Mouse (Mus musculus) adrenal gland (tissue): ENCODE data around the gene Reps1.

Source experiments
- intact Hi-C: fragments of 180-260 bp; cut with DNase I; formaldehyde crosslinking; loops from one replicate; pipeline ENCODE4 v1.15.1; 2025
- long read RNA-seq, 2 experiments: library from polyadenylated mRNA; unstranded; transcript quantifications; one replicate each; pipeline ENCODE4 v2.0.0; 2020; ENCODE audit warnings: borderline replicate concordance in 1 of 2; ENCODE audit not compliant: insufficient replicate concordance in 1 of 2

Gene Reps1
- long read RNA-seq, experiment 1, partial matches to known transcripts: 2 of 3 reads
- long read RNA-seq, experiment 1, other reads (novel, unspliced or antisense): 1 of 3 reads
- long read RNA-seq, experiment 2, partial matches to known transcripts: 2 of 3 reads
- long read RNA-seq, experiment 2, other reads (novel, unspliced or antisense): 1 of 3 reads

DNA sequence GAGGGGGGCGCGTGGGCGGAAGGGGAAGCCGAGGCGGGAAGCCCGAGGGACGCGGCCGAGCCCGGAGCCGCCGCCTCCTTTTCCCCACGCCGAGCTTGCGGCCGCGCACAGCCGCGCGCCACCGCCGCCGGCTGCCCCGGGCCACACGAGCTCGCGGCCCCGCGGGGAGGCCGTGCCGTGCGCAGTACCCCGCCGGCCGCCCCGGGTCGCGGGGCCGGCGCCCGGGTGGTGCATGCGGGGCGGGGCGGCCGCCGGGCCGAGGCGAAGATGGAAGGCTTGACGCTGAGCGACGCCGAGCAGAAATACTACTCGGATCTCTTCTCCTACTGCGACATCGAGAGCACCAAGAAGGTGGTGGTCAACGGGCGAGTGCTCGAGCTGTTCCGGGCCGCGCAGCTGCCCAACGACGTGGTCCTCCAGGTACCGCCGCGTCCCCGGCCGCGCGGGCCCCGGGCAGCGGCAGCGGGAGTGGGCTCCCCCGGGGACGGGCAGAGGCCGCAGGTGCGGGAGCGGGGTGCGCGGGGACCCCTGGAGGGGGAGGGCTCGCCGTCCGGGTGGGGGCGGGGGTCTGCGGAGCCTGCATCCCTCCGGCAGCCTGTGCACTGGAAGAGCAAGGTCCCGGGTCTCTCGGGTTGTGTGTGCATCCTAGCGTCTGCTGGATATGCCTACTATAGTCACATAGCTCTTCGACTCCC is at the start of gene Reps1:
Reps1 (plus strand) TSS at position 166 of the 695 bp plus-strand sequence.
- intact Hi-C loops: loop anchor here (2.0 kb wide), 1 partner anchor 141 kb away; no protein-coding TSS in a partner anchor

DNA sequence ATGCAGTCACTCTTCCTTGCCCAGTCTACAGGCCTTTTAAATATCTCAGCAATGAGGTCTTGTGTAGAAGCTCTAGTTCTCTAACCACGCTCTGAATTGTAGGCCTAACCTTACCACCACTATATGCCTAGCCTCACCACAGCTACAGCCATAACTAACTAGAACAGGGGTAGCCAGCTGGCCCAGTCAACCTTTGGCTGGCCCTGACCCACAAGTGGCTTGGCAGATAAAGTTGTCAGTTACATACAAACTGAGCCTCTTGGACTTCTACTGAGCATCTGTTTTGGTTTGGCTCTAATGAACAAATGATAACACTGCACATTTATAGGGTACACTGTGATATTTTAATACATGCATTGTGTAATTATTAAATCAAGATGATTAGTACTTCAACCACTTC is 48.9 kb upstream of the Reps1 start:
- intact Hi-C loops: no loop called here

DNA sequence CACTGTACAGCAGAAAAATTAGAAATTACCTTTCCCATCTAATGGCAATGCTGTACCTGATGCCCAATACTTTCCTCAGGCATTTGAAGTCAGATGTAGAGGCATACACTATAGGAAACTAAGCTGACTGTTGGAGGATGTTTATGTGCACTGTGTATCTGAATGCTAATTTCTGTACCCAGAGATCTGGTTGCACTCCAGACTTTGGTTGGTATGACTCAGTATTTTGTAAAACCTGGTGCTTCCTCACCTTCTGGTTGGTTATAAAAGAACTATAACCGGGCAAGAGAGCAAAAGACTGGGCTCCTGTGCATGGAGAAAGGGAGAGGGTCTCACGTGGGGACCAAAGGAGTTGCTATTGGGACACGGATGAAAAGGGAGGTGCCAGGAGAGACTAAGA is 48.4 kb upstream of the Reps1 start:
- intact Hi-C loops: no loop called here

DNA sequence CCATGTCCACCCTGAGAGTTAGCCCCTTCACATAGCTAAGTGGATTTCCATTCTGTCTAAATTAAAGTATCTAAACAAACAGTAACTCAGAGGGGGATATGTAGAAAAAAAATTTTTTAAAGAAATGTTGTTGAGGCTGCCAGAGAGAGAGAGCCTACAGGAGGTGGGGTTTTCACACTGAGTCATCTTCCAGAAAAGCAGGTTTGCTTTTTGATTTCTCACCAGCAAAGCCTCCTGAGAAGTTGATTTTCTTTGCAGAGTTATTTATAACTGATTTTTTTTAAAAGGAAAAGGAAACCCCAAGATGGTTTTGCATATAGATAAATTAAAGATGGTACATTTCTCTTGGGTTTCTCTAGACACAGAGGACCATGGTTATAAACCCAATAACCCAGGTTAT is 47.5 kb upstream of the Reps1 start:
- intact Hi-C loops: no loop called here

DNA sequence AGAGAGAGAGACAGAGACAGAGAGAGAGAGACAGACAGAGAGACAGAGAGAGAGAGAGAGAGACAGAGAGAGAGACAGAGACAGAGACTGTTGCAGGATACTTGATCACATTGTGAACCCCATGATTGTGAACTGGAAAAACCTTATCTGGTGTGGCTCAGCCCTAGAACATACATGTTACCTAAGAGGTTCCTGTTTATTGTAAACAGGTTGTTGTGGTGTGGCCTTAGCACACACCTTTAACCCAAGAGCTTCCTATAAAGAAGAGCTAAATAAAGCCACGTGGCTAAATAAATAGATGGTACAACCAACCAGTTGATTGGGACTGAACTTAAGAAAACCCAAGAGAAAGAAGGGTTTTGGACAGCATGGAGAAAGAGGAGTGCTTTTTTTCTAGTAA is 45.9 kb upstream of the Reps1 start:
- intact Hi-C loops: no loop called here

DNA sequence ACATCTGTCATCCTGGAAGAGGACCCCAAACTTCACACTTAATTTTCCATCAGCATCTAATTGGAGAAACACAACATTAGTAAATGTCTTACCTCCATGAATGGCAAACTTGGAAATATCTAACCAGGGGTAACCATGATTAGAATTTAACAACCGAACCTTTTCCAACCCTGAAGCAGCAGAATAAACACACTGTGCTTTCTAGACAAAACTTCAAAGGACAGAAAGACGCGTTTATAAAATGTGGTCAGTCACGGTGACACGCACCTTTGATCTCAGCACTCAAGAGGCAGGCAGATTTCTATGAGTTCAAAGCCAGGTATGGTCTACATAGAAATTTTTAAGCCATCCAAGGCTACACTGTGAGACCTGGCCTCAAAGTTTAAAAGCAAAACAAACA is 43.9 kb upstream of the Reps1 start:
- intact Hi-C loops: no loop called here

DNA sequence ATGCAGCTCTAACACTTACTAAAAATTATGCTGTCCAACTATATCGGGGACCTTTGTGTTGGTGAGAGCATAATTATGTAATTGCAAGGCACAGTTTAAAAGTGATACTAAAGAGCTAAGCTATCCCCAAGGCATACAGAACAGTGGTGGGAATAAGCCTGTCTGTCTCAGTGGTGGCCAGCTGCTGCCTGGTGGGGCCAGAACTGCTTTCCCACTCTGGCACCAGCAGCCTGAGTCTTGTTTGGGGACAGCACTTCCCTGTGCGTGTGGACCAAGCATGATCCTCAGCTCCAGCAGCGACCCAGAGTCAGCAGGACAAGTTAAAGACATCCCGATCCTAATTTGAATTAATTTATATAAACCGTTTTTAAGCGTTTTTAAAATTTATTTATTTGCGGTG is 35.2 kb upstream of the Reps1 start:
- intact Hi-C loops: no loop called here

DNA sequence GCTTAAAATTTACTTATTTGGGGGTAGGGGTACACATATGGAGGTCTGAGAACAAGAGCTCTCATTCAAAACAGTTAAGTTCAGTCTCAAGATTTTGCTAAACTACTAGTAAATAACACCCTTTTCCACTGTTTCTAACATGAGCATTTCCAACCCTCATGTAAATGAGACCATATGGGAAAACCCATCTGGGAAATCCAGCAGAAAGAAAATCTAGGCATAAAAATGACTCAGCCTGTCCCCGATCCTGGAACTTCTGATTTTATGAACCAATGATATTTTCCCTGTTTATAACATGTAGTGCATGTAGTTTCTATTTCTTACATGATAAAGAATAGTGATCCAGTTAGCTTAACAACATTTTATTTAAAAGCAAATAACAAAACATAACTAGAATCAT is 34.8 kb upstream of the Reps1 start:
- intact Hi-C loops: no loop called here

DNA sequence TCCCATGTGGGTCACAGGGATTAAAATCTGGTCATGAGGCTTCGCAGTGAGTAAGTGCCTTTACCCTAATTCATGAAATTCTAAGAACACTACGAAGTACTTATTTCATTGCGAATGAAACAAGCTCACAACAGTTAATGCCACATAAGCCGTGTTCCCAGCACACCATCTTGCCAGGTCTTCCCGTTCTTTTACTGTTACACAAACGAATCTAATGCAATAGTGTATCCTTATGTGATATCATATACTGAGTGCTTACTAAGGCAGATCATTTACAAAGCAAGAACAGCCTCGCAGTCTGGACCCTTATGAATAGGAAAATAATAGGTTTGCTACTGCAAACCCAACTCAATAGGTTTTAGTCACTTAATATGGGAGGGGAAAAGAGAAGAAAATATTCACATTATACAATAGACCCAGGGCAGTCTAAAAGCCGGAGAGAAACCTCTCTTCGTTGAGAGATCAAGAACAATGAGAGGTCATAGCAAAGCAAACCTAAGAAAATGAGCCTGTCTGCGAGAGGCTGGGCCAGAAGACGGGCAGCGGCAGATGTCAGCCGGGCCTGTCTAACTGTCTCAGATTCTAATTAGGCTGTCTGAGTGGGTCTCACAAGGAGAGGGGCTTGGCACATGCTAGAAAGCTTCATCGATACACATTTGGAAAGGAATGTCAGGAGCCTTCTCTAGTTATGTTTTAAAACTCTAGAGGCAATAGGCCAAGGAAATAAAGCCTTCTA is 33.9 kb upstream of the Reps1 start:
- intact Hi-C loops: no loop called here

DNA sequence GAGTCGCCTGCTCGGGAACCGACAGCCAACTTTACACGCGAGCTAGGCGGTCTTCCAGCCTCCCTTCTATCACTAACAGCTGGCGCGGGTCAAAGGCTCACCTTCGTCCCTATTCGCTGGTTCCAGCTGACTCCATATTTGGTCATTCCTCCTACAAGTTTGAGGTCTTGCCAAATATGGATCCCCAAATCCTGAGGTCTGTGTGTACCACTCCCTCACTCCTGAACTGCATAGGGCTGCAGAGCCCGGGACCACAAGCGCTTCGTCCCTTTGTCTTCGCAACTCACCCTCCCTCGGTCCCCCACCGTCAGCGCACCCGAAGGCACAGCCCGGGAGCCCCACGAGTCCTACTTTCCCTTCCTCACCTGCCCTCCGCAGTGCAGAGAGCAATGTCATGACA is 33.3 kb upstream of the Reps1 start:
- intact Hi-C loops: no loop called here

DNA sequence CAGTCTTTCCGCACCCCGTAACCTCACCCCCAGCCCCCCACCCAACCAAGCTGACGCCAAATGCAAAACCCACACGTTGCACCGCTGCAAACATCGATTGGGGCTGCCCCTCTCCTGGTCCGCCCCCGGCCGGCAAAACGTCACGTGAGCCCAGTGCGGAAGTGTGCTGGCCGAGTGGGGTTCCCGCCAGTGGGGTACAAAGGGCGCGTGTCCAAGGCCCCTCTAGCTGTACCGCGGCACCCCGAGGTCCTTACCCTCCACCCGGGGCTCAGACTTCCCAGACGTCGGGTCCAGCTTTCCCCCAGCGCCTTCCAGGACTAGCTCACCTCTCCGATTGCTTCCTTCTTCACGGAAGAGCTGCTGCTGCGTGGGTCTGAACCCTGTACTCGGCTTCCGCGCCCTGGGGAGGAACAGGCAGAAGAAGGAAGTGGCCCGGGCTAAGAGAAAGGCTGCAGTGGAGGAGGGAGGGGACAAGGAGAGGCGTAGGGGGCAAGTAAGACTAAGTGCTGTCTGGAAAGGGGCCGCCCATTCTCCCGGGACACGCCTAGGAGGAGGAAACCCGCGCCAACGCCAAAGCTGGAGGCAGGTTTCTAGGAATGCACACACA is 32.8 kb upstream of the Reps1 start, which contains the start of gene Abracl:
Abracl (minus strand) TSS at position 548 of the 607 bp plus-strand sequence.
- intact Hi-C loops: no loop called here

DNA sequence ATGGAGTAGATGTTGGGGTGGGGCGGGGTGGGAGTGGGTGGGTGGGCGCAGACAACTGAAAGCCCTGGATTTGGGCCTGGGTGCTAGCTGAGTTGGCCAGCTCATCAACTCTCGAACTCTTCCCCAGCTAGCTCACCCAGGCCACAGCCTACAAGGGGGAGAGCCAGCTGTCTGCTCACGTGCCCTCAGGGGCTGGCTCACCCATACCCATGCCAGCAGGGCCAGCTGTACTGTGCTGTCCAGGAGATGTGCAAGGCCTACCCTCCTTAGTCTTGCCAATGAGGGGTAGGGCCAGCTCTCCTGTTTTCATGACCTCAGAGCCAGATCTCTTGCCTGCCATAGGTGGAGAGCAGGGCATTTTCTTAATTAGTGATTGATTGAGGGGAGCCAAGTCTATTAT is 21.3 kb upstream of the Reps1 start:
- intact Hi-C loops: no loop called here

DNA sequence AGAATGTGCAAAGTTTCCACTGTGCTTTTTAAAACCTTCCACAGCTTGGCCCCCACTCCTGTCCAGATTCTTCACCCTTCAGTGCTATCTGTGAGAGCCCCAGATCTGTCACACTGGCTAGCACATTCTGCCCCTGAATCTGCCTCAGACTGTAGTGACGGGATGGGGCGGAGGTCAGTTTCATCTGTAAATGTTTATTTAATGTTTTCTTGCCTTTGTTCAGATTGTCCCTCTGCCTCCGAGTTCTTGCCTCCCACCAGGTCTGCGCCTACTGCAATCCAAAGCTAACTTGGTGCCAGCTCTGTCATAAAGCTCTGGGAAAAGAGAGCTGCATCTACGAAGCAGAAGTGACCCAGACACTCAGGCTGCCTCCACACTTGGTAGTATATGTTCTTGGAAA is 18.8 kb upstream of the Reps1 start:
- intact Hi-C loops: no loop called here

DNA sequence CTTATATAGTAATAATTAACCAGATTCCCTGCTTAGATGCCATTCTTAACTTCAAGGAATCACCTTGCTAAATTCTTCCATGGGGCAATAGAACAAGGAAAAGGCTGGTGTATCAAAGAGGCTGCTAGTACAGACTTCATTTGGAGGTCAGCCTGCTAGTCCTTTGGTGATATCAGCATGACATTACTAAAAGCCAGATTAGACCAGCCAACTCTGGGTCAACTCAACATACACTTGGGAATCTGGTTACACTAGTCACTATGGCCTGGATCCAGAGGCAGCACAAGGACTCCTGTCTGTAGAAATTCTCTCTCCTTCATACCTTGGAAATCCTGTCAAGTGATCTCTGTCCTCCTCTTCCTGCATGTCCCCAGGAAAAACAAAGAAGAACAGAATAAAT is 9.3 kb upstream of the Reps1 start:
- intact Hi-C loops: no loop called here

DNA sequence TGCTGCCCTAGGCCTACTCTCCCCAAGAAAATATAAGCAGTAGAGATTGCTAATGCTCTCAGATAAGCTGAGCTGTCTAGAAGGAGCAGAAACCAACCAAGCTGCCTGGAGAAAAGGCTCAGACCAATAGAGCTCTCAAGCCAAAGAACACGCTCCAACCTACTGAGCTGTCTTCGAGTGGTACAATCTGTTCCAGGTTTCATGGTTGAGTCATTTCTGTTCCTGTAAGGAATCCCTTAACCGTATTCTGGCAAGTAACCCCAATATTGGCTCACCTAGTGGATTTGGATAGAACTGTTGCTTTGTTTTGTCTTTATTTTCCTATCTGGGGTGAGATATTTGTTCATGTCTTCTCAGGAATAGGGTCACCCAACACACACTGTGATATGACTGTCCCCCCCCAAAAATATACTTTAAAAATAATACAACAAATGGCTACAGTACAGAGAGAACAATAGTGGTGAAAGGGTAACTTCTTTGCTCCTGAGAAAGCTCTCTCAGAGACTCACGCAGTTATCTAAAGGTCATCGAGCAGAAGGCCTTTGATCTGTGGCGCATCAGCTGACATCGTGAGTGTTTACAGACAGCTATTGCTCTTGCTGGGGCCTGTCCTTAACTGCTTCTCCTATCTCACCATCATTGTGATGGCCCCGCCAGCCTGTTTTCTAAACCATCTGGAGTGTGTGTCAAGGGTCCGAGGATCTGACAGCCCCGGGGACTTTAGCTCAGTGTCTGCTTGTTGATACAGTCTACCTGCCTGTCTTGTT is 8.1 kb upstream of the Reps1 start:
- intact Hi-C loops: no loop called here

DNA sequence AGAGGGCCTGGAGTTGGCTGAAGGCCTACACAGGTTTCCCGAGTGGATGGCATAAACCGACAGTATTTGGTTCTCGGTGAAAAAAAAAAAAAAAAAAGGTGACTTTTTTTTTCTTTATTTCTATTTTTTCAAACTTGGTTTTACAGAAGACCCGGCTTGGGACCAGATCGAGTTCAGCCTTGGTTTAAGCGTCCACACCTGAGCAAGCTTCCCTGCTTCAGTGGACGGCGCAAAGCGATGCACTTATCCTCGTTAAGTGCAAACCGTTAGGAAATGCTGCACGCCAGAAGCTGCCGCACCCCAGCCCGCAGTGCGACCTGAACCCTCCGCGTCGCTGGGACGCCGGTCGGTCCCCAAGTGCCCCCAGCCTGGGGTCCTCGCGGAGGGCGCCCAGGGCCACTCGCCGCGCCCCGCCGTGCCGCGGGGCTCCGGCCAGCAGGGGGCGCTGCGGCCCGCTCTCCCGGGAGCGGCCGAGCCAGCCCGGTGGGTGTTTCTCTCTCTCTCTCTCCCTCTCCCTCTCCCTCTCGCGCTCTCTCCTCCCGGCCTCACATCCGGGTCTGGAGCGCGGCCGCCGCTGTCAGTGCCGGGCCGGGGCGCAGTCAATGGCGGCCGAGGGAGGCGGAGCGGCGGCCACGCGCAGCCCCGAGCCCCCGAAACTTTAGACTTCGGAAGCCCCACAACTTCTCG is 509 bp upstream of the Reps1 start:
- intact Hi-C loops: loop anchor here (2.0 kb wide), 1 partner anchor 142 kb away; no protein-coding TSS in a partner anchor

DNA sequence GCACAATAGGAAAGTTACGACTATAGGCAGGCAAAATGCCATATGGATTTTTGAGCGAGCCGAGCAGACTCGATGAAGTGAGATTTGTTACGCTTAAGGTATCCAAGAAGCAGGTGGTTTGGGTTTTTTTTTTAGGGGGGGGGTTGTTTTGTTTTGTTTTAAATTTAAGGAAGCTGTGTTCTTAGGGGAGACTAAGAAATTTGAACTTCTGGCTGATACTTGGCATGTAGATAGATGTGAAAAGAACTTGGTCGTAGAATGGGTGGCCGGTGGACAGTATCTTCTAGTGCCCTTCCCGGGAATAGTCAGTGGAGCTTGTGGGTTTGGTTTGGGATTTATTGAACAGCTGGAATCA is 707 bp downstream of the Reps1 start:
- intact Hi-C loops: no loop called here

DNA sequence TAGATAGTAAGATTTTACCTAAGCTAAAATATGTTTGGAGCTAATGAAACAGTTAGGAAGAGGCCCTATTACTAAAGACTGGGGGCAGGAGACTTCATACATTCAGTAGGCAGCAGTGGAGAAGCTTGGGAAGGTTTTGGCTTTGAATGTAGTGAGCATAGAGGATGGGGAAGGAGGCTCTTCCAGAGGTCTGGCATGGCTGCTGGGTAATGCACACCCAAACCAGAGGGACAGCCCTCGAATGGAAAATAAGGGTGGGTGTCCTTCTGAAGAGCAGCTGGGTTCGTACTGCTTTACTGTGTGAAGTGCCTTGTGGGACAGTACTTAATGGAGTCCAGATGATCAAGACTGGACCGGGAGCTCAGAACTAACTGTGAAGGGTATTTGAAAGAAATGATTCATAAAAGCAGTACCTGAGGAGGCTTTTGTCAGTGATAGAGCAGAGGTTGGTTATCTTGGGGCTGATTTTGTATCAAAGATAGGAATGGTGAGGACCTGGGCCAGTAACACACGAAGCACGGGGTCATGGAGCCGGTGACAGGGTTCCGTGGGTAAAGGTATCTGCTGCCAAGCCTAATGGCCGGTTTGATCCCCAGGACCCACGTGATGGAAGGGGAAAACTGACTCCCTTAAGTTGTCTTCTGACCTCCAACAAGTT is 3.1 kb downstream of the Reps1 start:
- intact Hi-C loops: no loop called here

DNA sequence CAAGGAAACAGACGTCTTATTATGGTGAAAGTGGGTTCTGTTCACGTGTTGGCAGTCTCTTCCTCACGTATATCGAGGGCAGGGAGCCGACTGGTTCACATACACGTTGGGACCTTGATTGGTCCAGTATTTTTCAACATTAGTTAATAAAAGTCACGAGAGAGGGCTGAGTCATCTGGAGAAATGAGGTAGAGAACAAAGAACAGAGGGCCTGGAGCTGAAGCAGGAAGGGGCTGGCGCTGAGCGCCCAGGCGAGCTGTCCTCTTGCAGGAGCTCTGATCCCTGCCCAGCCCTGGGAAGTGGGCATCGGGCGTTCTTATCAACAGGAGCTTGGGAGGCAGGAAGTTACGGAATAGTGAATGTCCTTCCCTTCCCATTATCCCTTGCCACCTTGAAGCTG is 4.1 kb downstream of the Reps1 start:
- intact Hi-C loops: no loop called here

DNA sequence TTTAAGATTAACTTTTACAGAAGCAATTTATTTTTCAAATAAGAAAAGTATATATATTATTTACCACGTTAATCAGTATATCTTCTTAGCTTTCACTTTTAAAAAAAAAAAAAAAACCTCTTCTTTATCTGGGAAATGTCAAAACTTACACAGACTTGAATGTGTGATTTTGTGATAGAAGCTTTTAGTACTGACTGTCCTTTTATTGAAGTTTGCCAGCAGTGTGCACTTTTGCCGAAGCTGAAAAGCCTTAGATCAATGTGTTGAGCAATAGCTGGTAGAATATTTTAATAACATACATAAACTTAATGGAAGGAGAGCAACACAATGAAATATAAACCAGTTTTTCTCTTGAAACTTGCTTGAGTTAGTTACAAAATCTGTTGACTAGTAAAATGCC is 5.1 kb downstream of the Reps1 start:
- intact Hi-C loops: no loop called here
